Mouse (Mus musculus) midbrain, embryonic 11.5 days (tissue): ENCODE measurements around the gene Cass4. TPM values are rescaled to one million over a fixed set of nuclear protein-coding genes. Genes with fewer than 3 reads are reported as not detected.

ENCODE experiments used
- ATAC-seq: fragments of 200-750 bp; cut with Nextera tagmentation; 2 replicates; pipeline ENCODE4 v1.8.0; 2017; ENCODE audit warnings: moderate TSS enrichment, moderate library complexity; ENCODE audit not compliant: low FRiP score
- DNase-seq: peaks from one replicate; pipeline ENCODE4 v3.0.0; 2015; ENCODE audit warnings: low spot score; ENCODE audit errors: missing footprints
- H3K27ac ChIP-seq: fragments of 300-500 bp; sonication (generic); 2 replicates; pipeline ENCODE4 v1.5.1; 2014; ENCODE audit warnings: low read depth, low read length
- H3K27me3 ChIP-seq: fragments of 300-500 bp; sonication (generic); 2 replicates; pipeline ENCODE4 v1.6.1; 2014; ENCODE audit warnings: mild to moderate bottlenecking, low read length, moderate library complexity, mixed read lengths; ENCODE audit not compliant: control insufficient read depth, insufficient read depth
- H3K36me3 ChIP-seq: fragments of 300-500 bp; sonication (generic); 2 replicates; pipeline ENCODE4 v1.6.1; 2014; ENCODE audit warnings: mild to moderate bottlenecking, low read length, moderate library complexity, mixed read lengths; ENCODE audit not compliant: control insufficient read depth, insufficient read depth
- H3K4me1 ChIP-seq: fragments of 300-500 bp; sonication (generic); 2 replicates; pipeline ENCODE4 v1.6.1; 2014; ENCODE audit warnings: low read length; ENCODE audit not compliant: control insufficient read depth, insufficient read depth
- H3K4me2 ChIP-seq: fragments of 300-500 bp; sonication (generic); 2 replicates; pipeline ENCODE4 v1.6.1; 2014; ENCODE audit warnings: mild to moderate bottlenecking, moderate library complexity
- H3K4me3 ChIP-seq: fragments of 300-500 bp; sonication (generic); 2 replicates; pipeline ENCODE4 v1.5.1; 2014; ENCODE audit warnings: low read depth, low read length
- H3K9ac ChIP-seq: fragments of 300-500 bp; sonication (generic); 2 replicates; pipeline ENCODE4 v1.6.1; 2014; ENCODE audit warnings: low read length
- H3K9me3 ChIP-seq: fragments of 300-500 bp; sonication (generic); 2 replicates; pipeline ENCODE4 v1.6.1; 2016; ENCODE audit warnings: low read length; ENCODE audit not compliant: control insufficient read depth
- WGBS: fragments of 180-500 bp; shearing (Covaris S2); extraction: QIAGEN DNeasy Blood & Tissue Kit; methylation state at CpG from one replicate; pipeline ENCODE4 v1.1.7; 2014; 5-methylcytosine and 5-hydroxymethylcytosine counted together
- polyA plus RNA-seq: library from polyadenylated mRNA; unstranded; fragments of >200 nt; fragmentation: Nextera tagmentation; extraction: Ambion mirVana; gene quantifications from 2 replicates; pipeline ENCODE4 v1.2.1, GENCODE M21; 2014

Cass4 gene
- polyA plus RNA-seq, result 0.31 TPM in 1 of 2 replicates, not detected in the other

DNA sequence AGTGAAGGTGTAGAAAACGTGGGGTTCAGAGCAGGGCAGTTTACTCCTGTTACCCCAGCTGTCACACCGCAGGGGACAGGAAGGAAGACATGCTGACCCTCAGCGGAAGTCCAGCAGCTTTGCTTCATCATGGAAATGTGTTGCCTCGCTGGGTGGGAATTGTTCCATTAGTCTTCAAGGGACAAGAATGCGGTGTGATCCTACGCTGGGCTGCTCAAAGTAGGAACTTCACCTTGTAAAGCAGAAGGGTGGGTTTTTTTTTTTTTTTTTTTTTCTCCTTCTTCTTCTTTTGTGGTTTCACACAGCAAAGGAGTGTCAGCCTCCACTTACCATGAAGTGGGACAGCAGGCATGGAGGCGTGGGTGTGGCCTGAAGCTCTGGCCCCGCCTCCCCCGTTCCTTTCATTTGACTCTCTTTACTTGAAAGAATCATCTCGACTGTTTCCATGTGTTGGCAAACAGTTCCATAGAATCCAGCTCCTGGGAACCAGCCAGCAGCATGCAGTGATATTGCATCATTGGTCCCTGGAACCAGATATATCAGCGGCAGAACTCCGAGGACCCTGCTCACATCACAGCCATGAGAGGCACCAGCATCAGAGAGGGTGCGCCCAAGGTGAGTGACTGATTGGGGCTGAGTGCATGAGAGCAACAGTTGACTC, at the start of gene Cass4:
Gene Cass4 (plus strand): TSS at position 404 of the 661 bp plus-strand sequence.
- Histone ChIP-seq H3K36me3 (no peaks in the 10 kb centered on the region), H3K4me1 (no peaks in the 10 kb centered on the region), H3K9me3 (no peaks in the 10 kb centered on the region), H3K27me3 (no peaks in the 10 kb centered on the region), H3K9ac (no peak within 1 kb of the TSS), H3K4me2 (no peak within 1 kb of the TSS), H3K27ac (no peak within 1 kb of the TSS), H3K4me3 (no peak within 1 kb of the TSS)
- 46% methylated on average over 13 of the region's 13 CpGs for WGBS
- DNase-seq, result peak; percentile 53
- no peak for ATAC-seq

GRCm38 (mm10) chr2:172344669-172345068, 48.9 kb upstream of the Cass4 start:
- no peaks in the 10 kb centered on the region for H3K36me3 ChIP-seq
- peak overlapping the region; percentile 22; the same call in 1 of the 2 replicates for H3K9ac ChIP-seq
- ATAC-seq (no peak; the same call in 1 of the 2 replicates), DNase-seq (no peak)
- no peak overlapping the region for H3K27ac ChIP-seq
- H3K4me3 ChIP-seq, result no peak overlapping the region; the same call in 1 of the 2 replicates
- peaks cover 17% of the 10 kb centered on the region; the same call in 1 of the 2 replicates for H3K4me1 ChIP-seq
- WGBS, result 38% methylated on average over 5 of the region's 5 CpGs
- no peaks in the 10 kb centered on the region for H3K27me3 ChIP-seq
- peak overlapping the region; percentile 98 for H3K4me2 ChIP-seq
- H3K9me3 ChIP-seq, result no peaks in the 10 kb centered on the region

DNA sequence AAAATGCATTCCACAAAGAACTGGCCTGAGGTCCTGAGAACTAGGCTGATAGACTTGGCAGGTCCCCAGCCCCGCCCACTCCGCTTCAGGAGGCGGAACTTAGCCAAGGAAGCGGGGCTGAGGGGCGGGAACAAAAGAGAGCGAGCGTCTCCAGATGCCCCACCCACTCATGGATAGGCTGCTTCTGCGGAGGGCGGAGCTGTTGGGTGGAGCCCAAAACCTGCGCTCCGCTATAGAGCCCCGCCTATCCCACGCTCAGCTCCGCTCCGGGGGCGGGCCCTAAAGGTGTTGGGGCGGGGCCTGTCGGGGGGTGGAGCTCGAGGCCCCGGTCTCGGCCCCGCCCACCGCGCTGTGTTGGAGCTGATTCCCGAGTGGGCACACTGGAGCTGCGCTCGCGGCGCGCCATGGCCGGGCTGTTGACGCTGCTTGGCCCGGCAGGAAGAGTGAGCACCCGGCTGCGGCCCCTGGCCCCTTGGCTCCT, 48.3 kb upstream of the Cass4 start, which contains the start of gene Fam210b:
Gene Fam210b (plus strand): TSS at position 308 of the 481 bp plus-strand sequence.
- no peaks in the 10 kb centered on the region for H3K27me3 ChIP-seq
- H3K4me1 ChIP-seq, result peaks cover 17% of the 10 kb centered on the region; the same call in 1 of the 2 replicates
- H3K4me2 ChIP-seq, result peak within 1 kb of the TSS; percentile 98
- H3K9ac ChIP-seq, result peak within 1 kb of the TSS; percentile 73
- H3K36me3 ChIP-seq, result no peaks in the 10 kb centered on the region
- peak within 1 kb of the TSS; percentile 66 for H3K4me3 ChIP-seq
- DNase-seq (peak; percentile 100), ATAC-seq (peak; percentile 96)
- 0% methylated on average over 35 of the region's 35 CpGs for WGBS
- H3K27ac ChIP-seq, result no peak within 1 kb of the TSS
- no peaks in the 10 kb centered on the region for H3K9me3 ChIP-seq

GRCm38 (mm10) chr2:172346034-172346929, 47.3 kb upstream of the Cass4 start:
- Histone ChIP-seq H3K9me3 (no peaks in the 10 kb centered on the region), H3K36me3 (no peaks in the 10 kb centered on the region), H3K9ac (peak overlapping the region; percentile 73), H3K4me2 (peak overlapping the region; percentile 98), H3K4me3 (peak overlapping the region; percentile 66), H3K27me3 (no peaks in the 10 kb centered on the region), H3K4me1 (peaks cover 17% of the 10 kb centered on the region; the same call in 1 of the 2 replicates), H3K27ac (no peak overlapping the region)
- ATAC-seq (no peak), DNase-seq (peak; percentile 89)
- WGBS, result 10% methylated on average over 31 of the region's 31 CpGs

DNA sequence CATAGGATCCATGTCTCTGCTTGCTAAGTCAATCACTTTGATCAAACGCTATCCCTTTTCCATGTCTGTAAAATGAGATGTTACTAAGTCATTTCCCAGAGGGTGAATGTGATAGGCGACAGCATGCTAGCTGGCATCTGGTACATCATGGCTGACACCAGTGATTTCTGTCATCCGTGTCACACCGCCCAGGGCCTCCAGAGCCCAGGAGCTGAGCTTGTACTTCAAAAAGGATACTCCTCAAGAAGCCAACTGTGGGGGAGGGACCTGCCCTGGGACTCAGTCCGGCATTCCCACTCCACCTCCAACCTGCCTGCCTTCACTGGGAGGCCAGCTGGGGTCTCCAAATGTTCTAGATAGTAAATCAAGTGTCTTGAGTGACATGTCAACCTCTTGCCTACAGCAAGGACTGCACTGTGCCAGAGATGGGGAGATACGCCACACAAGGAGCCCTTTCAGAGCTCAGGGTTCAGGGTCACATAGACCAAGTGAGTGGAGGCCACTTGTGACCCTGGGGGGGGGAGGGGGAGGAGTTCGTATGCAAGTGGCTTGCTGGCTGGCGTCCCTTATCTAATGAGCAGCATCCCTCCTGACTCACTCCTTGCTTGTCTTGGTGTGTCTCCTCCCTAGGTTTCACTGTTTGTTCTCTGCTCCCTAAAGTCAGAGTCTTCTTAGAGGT, 46.5 kb upstream of the Cass4 start:
- WGBS, result 79% methylated on average over 8 of the region's 8 CpGs
- Histone ChIP-seq H3K36me3 (no peaks in the 10 kb centered on the region), H3K9ac (no peak overlapping the region), H3K27me3 (no peaks in the 10 kb centered on the region), H3K9me3 (no peaks in the 10 kb centered on the region), H3K4me2 (peak overlapping the region; percentile 98), H3K4me1 (peaks cover 15% of the 10 kb centered on the region; the same call in 1 of the 2 replicates), H3K27ac (no peak overlapping the region), H3K4me3 (peak overlapping the region; percentile 66)
- no peak for DNase-seq
- no peak for ATAC-seq

GRCm38 (mm10) chr2:172348297-172348950, 45.2 kb upstream of the Cass4 start:
- H3K27me3 ChIP-seq, result no peaks in the 10 kb centered on the region
- DNase-seq (no peak), ATAC-seq (no peak)
- H3K4me1 ChIP-seq, result peaks cover 15% of the 10 kb centered on the region; the same call in 1 of the 2 replicates
- peak overlapping the region; percentile 73 for H3K27ac ChIP-seq
- H3K4me2 ChIP-seq, result peak overlapping the region; percentile 23; the same call in 1 of the 2 replicates
- no peak overlapping the region for H3K4me3 ChIP-seq
- no peak overlapping the region for H3K9ac ChIP-seq
- H3K36me3 ChIP-seq, result no peaks in the 10 kb centered on the region
- WGBS, result 61% methylated on average over 3 of the region's 3 CpGs
- H3K9me3 ChIP-seq, result no peaks in the 10 kb centered on the region

DNA sequence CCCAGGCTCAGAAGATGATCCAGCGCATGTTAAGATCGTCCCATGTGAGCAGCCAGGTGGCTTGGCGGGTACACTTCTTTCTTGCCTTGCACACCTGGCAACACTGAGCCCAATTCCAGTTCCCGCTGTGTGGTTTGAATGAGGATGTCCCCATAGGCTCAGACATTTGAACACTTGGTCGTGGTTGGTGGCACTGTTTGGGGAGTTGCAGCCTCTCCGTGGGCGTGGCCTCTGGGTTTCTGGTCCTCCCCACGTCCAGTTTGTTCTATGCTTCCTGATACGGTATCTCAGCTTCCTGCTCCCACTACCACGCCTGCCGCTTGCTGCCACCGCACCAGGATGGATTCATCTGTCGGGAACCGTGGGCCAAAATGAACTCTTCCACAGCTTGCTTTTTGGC, 43.8 kb upstream of the Cass4 start:
- no peak for DNase-seq
- Histone ChIP-seq H3K4me3 (no peak overlapping the region), H3K27ac (no peak overlapping the region), H3K4me1 (peaks cover 13% of the 10 kb centered on the region; the same call in 1 of the 2 replicates), H3K9me3 (no peaks in the 10 kb centered on the region), H3K36me3 (no peaks in the 10 kb centered on the region), H3K4me2 (no peak overlapping the region), H3K9ac (no peak overlapping the region), H3K27me3 (no peaks in the 10 kb centered on the region)
- WGBS, result 76% methylated on average over 14 of the region's 14 CpGs
- no peak for ATAC-seq

GRCm38 (mm10) chr2:172350773-172351172, 42.8 kb upstream of the Cass4 start:
- H3K36me3 ChIP-seq, result no peaks in the 10 kb centered on the region
- no peak overlapping the region for H3K9ac ChIP-seq
- DNase-seq (no peak), ATAC-seq (no peak)
- H3K4me1 ChIP-seq, result peaks cover 9% of the 10 kb centered on the region; the same call in 1 of the 2 replicates
- H3K4me3 ChIP-seq, result no peak overlapping the region
- H3K27me3 ChIP-seq, result no peaks in the 10 kb centered on the region
- no peak overlapping the region for H3K27ac ChIP-seq
- H3K4me2 ChIP-seq, result no peak overlapping the region
- H3K9me3 ChIP-seq, result no peaks in the 10 kb centered on the region
- WGBS, result 87% methylated on average over 8 of the region's 8 CpGs
